Mouse (Mus musculus) heart, postnatal 0 days (tissue): ENCODE data around the gene Dnah1. TPM values are rescaled to one million over a fixed set of nuclear protein-coding genes. Genes with fewer than 3 reads are reported as not detected.
A peak's percentile ranks its signal among the peaks of the same experiment; 100 is the strongest.

Experiments used
- ATAC-seq: fragments of 200-750 bp; cut with Nextera tagmentation; 2 replicates; pipeline ENCODE4 v1.8.0; 2017; ENCODE audit warnings: low read depth, moderate number of reproducible peaks, moderate library complexity; ENCODE audit not compliant: insufficient read depth
- DNase-seq: peaks from one replicate; pipeline ENCODE4 v3.0.0-alpha.2; 2016; ENCODE audit warnings: low spot score
- H3K27ac ChIP-seq: fragments of 300-500 bp; sonication (generic); 2 replicates; pipeline ENCODE4 v1.5.1; 2014; ENCODE audit warnings: low read depth, mild to moderate bottlenecking
- H3K27me3 ChIP-seq: fragments of 300-500 bp; sonication (generic); 2 replicates; pipeline ENCODE4 v1.6.1; 2014; ENCODE audit warnings: low read length, mixed read lengths; ENCODE audit not compliant: control insufficient read depth, insufficient read depth
- H3K36me3 ChIP-seq: fragments of 300-500 bp; sonication (generic); replicated peaks from 2 replicates; pipeline ENCODE4 v1.6.1; 2014; ENCODE audit warnings: low read length, mixed read lengths; ENCODE audit not compliant: control insufficient read depth, insufficient read depth
- H3K4me1 ChIP-seq: fragments of 300-500 bp; sonication (generic); 2 replicates; pipeline ENCODE4 v1.6.1; 2014; ENCODE audit warnings: antibody characterized with exemption; ENCODE audit not compliant: control insufficient read depth, insufficient read depth
- H3K4me2 ChIP-seq: fragments of 300-500 bp; sonication (generic); 2 replicates; pipeline ENCODE4 v1.6.1; 2014; ENCODE audit warnings: low read depth, mild to moderate bottlenecking, low read length, moderate library complexity
- H3K4me3 ChIP-seq: fragments of 300-500 bp; sonication (generic); 2 replicates; pipeline ENCODE4 v1.5.1; 2014; ENCODE audit warnings: low read depth, low read length
- H3K9ac ChIP-seq: fragments of 300-500 bp; sonication (generic); replicated peaks from 2 replicates; pipeline ENCODE4 v1.6.1; 2014; ENCODE audit warnings: low read depth, low read length, mixed read lengths
- H3K9me3 ChIP-seq: fragments of 300-500 bp; sonication (generic); replicated peaks from 2 replicates; pipeline ENCODE4 v1.6.1; 2016; ENCODE audit warnings: low read length; ENCODE audit not compliant: control insufficient read depth
- CTCF ChIP-seq: IDR thresholded peaks from 2 replicates; pipeline ENCODE4 v1.5.1; 2016; ENCODE audit warnings: antibody characterized with exemption, control low read depth, low read depth
- EP300 ChIP-seq: IDR thresholded peaks from 2 replicates; pipeline ENCODE4 v1.6.1; 2016; ENCODE audit warnings: antibody characterized with exemption, low read depth
- WGBS: fragments of 180-500 bp; shearing (Covaris S2); extraction: QIAGEN DNeasy Blood & Tissue Kit; methylation state at CpG from one replicate; pipeline ENCODE4 v1.1.7; 2014; 5-methylcytosine and 5-hydroxymethylcytosine counted together
- polyA plus RNA-seq: library from polyadenylated mRNA; unstranded; fragments of >200 nt; fragmentation: Nextera tagmentation; extraction: Ambion mirVana; gene quantifications from 2 replicates; pipeline ENCODE4 v1.2.1, GENCODE M21; 2015
- total RNA-seq: library from RNA; depleted of rRNA; stranded (reverse); fragments of >200 nt; gene quantifications from 2 replicates; pipeline ENCODE4 v1.2.3, GENCODE M21; 2014; ENCODE audit warnings: low replicate concordance

Gene Dnah1
- total and polyA plus RNA-seq, 2 experiments from 2014 or later, result 0.08 to 0.10 TPM

DNA sequence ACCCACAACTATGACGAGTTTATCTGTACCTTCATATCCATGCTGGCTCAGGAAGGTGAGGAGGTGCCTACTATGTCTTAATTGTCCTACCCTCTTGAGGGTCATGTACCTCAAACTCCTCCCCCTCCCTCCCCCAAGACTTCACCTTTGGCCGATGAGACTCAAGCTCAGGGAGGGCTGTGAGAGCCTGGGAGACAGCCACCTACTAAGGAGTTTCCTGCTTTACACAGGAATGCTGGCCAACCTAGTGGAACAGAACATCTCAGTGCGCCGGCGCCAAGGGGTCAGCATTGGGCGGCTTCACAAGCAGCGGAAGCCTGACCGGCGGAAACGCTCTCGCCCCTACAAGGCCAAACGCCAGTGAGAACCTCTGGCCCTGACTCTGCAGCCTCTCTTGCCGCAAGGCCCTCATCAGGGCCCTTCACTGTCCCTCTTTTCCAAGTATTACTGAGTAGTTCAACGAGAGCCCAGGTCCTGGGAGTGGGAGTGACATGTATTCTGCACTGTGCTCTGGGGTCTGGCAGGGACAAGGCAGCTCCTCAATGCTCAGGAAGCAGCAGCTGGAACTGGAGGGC lies 65.1 kb downstream of the Dnah1 start:
- DNase-seq (no peak), ATAC-seq (no peak)
- no peak overlapping the region for H3K9ac ChIP-seq
- no peak overlapping the region for H3K4me3 ChIP-seq
- no peak overlapping the region for H3K27ac ChIP-seq
- H3K36me3 ChIP-seq, result peaks cover 85% of the 10 kb centered on the region
- no peaks in the 10 kb centered on the region for H3K9me3 ChIP-seq
- H3K27me3 ChIP-seq, result no peaks in the 10 kb centered on the region
- 92% methylated on average over 14 of the region's 14 CpGs for WGBS
- H3K4me1 ChIP-seq, result no peaks in the 10 kb centered on the region
- no peak for TF ChIP-seq CTCF
- TF ChIP-seq EP300, result no peak
- H3K4me2 ChIP-seq, result no peak overlapping the region

DNA sequence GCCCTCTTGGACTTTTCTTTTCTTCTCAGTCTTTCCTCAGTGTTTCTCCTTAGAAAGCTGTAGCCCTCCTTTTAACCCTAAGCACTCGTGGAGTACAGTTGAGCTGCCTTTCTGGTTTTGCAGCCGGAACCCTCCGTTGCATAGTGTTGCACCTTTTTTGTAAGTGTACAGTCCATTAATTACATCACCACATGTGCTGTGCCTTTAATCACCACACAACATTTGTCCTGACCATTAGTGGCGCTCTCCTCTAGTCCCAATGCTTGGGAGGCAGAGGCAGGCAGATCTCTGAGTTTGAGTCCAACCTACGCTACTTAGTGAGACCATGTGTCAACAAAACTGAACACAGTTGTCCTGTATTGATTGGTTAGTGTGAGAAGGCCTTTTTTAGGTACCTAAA lies 71.6 kb downstream of the Dnah1 start:
- H3K9ac ChIP-seq, result peak overlapping the region; percentile 99
- peak overlapping the region; percentile 87 for H3K27ac ChIP-seq
- H3K4me2 ChIP-seq, result peak overlapping the region; percentile 89
- DNase-seq (no peak), ATAC-seq (no peak)
- H3K4me1 ChIP-seq, result peaks cover 13% of the 10 kb centered on the region
- peak overlapping the region; percentile 98 for H3K4me3 ChIP-seq
- no peaks in the 10 kb centered on the region for H3K9me3 ChIP-seq
- TF ChIP-seq CTCF (no peak; the same call in 1 of the 2 replicates), EP300 (no peak)
- no peaks in the 10 kb centered on the region for H3K27me3 ChIP-seq
- 83% methylated on average over 5 of the region's 5 CpGs for WGBS
- peaks cover 41% of the 10 kb centered on the region for H3K36me3 ChIP-seq

DNA sequence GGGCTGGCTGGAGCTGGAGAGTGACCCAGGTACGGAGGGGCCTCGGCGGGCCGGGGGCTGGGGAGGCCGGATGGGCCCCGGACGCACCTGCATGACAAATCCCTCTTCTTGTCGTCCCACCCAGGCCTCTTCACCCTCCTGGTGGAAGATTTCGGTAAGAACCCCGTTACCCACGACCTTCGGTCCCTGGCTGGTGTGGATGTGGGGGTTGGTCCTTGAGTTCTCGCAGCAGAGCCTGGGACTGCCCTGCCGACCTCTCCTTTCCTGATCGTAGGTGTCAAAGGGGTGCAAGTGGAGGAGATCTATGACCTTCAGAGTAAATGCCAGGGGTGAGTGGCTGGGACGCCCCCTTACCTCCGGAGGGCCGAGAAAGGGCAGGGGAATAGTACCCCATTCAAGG lies 72.1 kb downstream of the Dnah1 start:
- Histone ChIP-seq H3K4me2 (peak overlapping the region; percentile 89), H3K9me3 (no peaks in the 10 kb centered on the region), H3K27me3 (no peaks in the 10 kb centered on the region), H3K36me3 (peaks cover 36% of the 10 kb centered on the region), H3K4me1 (peaks cover 13% of the 10 kb centered on the region), H3K9ac (peak overlapping the region; percentile 99), H3K27ac (peak overlapping the region; percentile 87), H3K4me3 (peak overlapping the region; percentile 98)
- WGBS, result 1% methylated on average over 18 of the region's 18 CpGs
- ATAC-seq, result no peak; the same call in 1 of the 2 replicates
- TF ChIP-seq EP300 (no peak), CTCF (no peak)
- no peak for DNase-seq

DNA sequence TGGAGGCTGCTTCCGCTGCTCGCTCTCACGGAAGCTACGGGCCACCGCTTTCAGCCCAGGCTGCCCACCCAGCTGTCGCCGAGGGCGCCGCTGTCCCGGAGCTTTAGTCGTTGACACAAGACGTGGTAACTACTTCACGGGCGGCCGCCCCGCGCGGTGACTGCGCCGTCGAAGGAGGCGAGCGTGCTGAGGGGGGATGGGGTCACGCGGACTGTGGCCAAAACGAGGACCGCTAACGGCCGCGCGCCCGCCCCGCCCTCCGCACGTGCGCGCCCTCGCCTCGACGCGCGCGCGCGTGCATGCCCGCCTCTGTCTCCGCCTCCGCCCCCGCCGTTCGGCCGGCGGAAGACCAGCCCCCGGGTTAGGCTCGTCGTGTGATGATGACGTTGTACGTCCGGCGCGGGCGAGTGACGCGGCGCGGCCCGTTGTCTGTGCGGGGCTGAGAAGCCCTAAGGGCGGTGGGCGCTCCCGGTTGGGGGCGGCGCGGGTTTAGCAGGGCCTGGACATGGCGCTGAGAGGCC lies 72.6 kb downstream of the Dnah1 start, which contains the start of the genes Phf7 and Bap1:
TSS of gene Phf7 (minus strand) at position 234 of the 521 bp plus-strand sequence.
TSS of gene Bap1 (plus strand) at position 367 of the 521 bp plus-strand sequence.
- Histone ChIP-seq H3K27me3 (no peaks in the 10 kb centered on the region), H3K4me1 (peaks cover 14% of the 10 kb centered on the region), H3K9ac (peak within 1 kb of the TSS; percentile 99), H3K9me3 (no peaks in the 10 kb centered on the region), H3K36me3 (peaks cover 31% of the 10 kb centered on the region), H3K27ac (peak within 1 kb of the TSS; percentile 93), H3K4me2 (peak within 1 kb of the TSS; percentile 89), H3K4me3 (peak within 1 kb of the TSS; percentile 98)
- WGBS, result under 1% methylated on average over 73 of the region's 75 CpGs
- peak; percentile 94 for DNase-seq
- TF ChIP-seq CTCF, result no peak
- TF ChIP-seq EP300, result peak; percentile 76
- peak; percentile 91 for ATAC-seq

DNA sequence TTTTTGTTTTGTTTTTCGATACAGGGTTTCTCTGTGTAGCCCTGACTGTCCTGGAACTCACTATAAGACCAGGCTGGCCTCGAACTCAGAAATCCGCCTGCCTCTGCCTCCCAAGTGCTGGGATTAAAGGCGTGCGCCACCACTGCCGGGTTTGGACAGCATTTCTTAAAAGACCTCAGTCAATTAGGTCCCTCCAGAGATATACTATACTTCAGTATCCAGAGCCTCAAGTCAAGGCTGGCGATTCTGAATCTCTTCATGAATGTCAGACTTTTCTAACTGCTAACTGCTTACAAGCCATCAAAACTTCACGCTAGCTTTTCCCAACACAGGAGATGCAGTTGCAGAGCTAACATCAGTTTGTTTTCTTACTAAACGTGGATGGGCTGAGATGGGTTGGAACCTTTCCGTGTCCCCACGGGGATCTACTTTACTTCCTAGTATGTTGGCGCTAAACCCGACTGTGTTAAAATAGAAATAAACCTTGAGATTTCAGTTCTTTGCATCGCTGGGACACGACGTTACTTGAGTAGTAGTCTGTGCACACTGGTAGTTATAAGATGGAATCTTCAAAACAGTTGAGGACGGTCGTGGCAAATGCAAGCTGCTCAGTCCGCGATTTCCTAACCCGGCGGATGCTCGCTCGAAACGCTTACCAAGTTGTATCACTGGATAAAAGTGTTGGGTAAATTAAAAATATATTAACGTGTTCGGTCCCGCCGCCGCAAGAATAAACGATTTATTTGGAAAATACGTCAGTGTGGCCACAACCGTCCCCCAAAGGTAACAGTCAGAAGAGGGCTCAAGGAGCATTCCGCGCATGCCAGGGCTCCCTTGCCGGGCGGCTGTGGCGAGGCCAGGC lies 73.2 kb downstream of the Dnah1 start:
- Histone ChIP-seq H3K27ac (peak overlapping the region; percentile 93), H3K4me1 (peaks cover 18% of the 10 kb centered on the region), H3K27me3 (no peaks in the 10 kb centered on the region), H3K9ac (peak overlapping the region; percentile 99), H3K36me3 (peaks cover 24% of the 10 kb centered on the region), H3K9me3 (no peaks in the 10 kb centered on the region), H3K4me3 (peak overlapping the region; percentile 98), H3K4me2 (peak overlapping the region; percentile 64)
- ATAC-seq (peak; percentile 84), DNase-seq (no peak)
- TF ChIP-seq CTCF (0 out of 2 replicates have a peak, but pooled peaks have one; percentile 2), EP300 (no peak; the same call in 1 of the 2 replicates)
- 15% methylated on average over 38 of the region's 38 CpGs for WGBS
